17 mouse cellular contexts compared by ENCODE assay signal in the genomic region with DNA sequence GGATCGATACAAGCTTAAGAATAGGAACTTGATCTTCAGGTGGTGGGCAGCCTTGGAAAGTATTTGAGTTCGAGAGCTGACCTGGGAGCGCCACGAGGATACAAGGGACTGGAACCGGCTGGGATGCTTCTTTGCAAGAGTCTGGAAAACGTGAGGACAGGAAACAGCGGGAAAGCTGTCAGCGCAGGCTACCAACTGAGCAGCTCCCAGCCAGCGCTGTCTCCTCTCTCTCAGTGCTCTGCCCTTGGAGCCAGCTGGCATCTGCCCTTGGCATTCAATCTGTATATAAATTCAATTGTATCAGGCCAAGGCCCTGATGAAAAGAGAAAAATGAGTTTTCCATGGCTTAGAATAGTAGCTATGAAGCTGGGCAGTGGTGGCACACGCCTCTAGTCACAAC. TPM values are rescaled to one million over a fixed set of nuclear protein-coding genes. Genes with fewer than 3 reads are reported as not detected.
DNase-seq lines count a peak whose midpoint lies in the region; ATAC-seq and TF ChIP-seq lines count a peak whose summit lies in the region.
"Had no signal": no experiment of that assay in that cellular context is flagged by ENCODE, and none has a peak within 500 bp of the region (broad histone marks: within the 10 kb centered on the region; RNA-seq: fewer than 3 reads in every experiment).

No protein-coding gene starts in this region.

- H3K27ac ChIP-seq in hindbrain, postnatal 0 days: no peak overlapping the region
- no peak overlapping the region for H3K27ac ChIP-seq in hindbrain, embryonic 10.5 days
- H3K27ac ChIP-seq: forebrain, embryonic 12.5 days; limb, embryonic 13.5 days had no signal

- no peaks in the 10 kb centered on the region for H3K27me3 ChIP-seq in hindbrain, postnatal 0 days (ENCODE audit: insufficient read depth, low read length)
- no peaks in the 10 kb centered on the region for H3K27me3 ChIP-seq in hindbrain, embryonic 10.5 days (ENCODE audit: insufficient read depth, poor library complexity, severe bottlenecking)
- H3K27me3 ChIP-seq: forebrain, embryonic 12.5 days; limb, embryonic 13.5 days had no signal

- H3K9me3 ChIP-seq in hindbrain, postnatal 0 days (ENCODE audit: low read length): no peaks in the 10 kb centered on the region
- no peaks in the 10 kb centered on the region for H3K9me3 ChIP-seq in hindbrain, embryonic 10.5 days
- H3K9me3 ChIP-seq: forebrain, embryonic 12.5 days; limb, embryonic 13.5 days had no signal

- no peak overlapping the region for H3K9ac ChIP-seq in hindbrain, postnatal 0 days (replicated peaks; ENCODE audit: low read length)
- H3K9ac ChIP-seq: forebrain, embryonic 12.5 days; limb, embryonic 13.5 days; lung, embryonic 14.5 days had no signal

- H3K36me3 ChIP-seq in hindbrain, postnatal 0 days (ENCODE audit: insufficient read depth, low read length): no peaks in the 10 kb centered on the region
- H3K36me3 ChIP-seq in hindbrain, embryonic 10.5 days: no peaks in the 10 kb centered on the region
- H3K36me3 ChIP-seq: forebrain, embryonic 12.5 days; limb, embryonic 13.5 days had no signal

- H3K4me3 ChIP-seq in hindbrain, postnatal 0 days (ENCODE audit: low read length): no peak overlapping the region
- no peak overlapping the region for H3K4me3 ChIP-seq in hindbrain, embryonic 10.5 days
- H3K4me3 ChIP-seq: forebrain, embryonic 12.5 days; limb, embryonic 13.5 days had no signal

- 49% methylated on average over 10 of the region's 10 CpGs for WGBS in hindbrain, postnatal 0 days
- WGBS in hindbrain, embryonic 10.5 days: 62% methylated on average over 10 of the region's 10 CpGs

- peak; percentile 57 to 77 for DNase-seq in cerebellum, postnatal 10 days
- DNase-seq in cerebellum, postnatal 4 days (ENCODE audit: low spot score in 2 of 2): no peak
- DNase-seq in hindbrain, postnatal 0 days (ENCODE audit: low spot score): peak; percentile 45
- no peak for DNase-seq in hindbrain, embryonic 10.5 days (ENCODE audit: low spot score)
- DNase-seq in ovary, postnatal 36 days (ENCODE audit: low spot score): peak; percentile 54
- DNase-seq in ovary, postnatal 14 days (ENCODE audit: low spot score): no peak
- no peak for DNase-seq in yolk sac, embryonic 10.5 days (ENCODE audit: low spot score)
- no peak for DNase-seq in embryo, embryonic 10 days (ENCODE audit: low spot score)
- DNase-seq: gastrocnemius, postnatal 36 days; lung, embryonic 14.5 days; midbrain, embryonic 14.5 days; right cerebral cortex, postnatal 25 days had no signal

- TF ChIP-seq CTCF in hindbrain, postnatal 0 days (IDR thresholded peaks at IDR 0.05; ENCODE audit: low read depth): no peak

- no peak overlapping the region for H3K4me2 ChIP-seq in hindbrain, postnatal 0 days (ENCODE audit: low read depth, low read length)
- H3K4me2 ChIP-seq: forebrain, embryonic 12.5 days; limb, embryonic 13.5 days; lung, embryonic 14.5 days had no signal

- no peak for ATAC-seq in hindbrain, postnatal 0 days
- ATAC-seq: activated CD4-positive, CD25-positive, alpha-beta regulatory T cell, adult 4 months; intestine, postnatal 0 days had no signal

- H3K4me1 ChIP-seq in hindbrain, postnatal 0 days (ENCODE audit: insufficient read depth, low read length): no peaks in the 10 kb centered on the region; the same call in 1 of the 2 replicates
- no peaks in the 10 kb centered on the region for H3K4me1 ChIP-seq in hindbrain, embryonic 10.5 days (replicated peaks)
- H3K4me1 ChIP-seq: forebrain, embryonic 12.5 days; limb, embryonic 13.5 days had no signal

RNA-seq across cellular contexts. Expression of a gene that starts 12.9 kb away (rescaled TPM):
- total RNA-seq in hindbrain, postnatal 0 days (2014; rRNA removed): 183 and 231 TPM in 2 replicates
- 1,048 and 1,063 TPM in 2 replicates for polyA plus RNA-seq in hindbrain, postnatal 0 days (2015; fragmentation: Nextera tagmentation; extraction: Ambion mirVana)
- 696 and 709 TPM in 2 replicates for polyA plus RNA-seq in hindbrain, embryonic 10.5 days (2016; fragmentation: Nextera tagmentation; extraction: Ambion mirVana)

RNA-seq across cellular contexts. Expression of a gene that starts 13.3 kb away (rescaled TPM):
- 22.7 and 24.5 TPM in 2 replicates for total RNA-seq in hindbrain, postnatal 0 days (2014; rRNA removed)
- 56.5 and 58.5 TPM in 2 replicates for polyA plus RNA-seq in hindbrain, postnatal 0 days (2015; fragmentation: Nextera tagmentation; extraction: Ambion mirVana)
- polyA plus RNA-seq in hindbrain, embryonic 10.5 days (2016; fragmentation: Nextera tagmentation; extraction: Ambion mirVana): 84.0 and 104 TPM in 2 replicates

RNA-seq across cellular contexts. Expression of a gene that starts 53.7 kb away (rescaled TPM):
- 15.0 and 15.5 TPM in 2 replicates for total RNA-seq in hindbrain, postnatal 0 days (2014; rRNA removed)
- polyA plus RNA-seq in hindbrain, postnatal 0 days (2015; fragmentation: Nextera tagmentation; extraction: Ambion mirVana): 13.6 and 13.8 TPM in 2 replicates
- 33.9 and 35.9 TPM in 2 replicates for polyA plus RNA-seq in hindbrain, embryonic 10.5 days (2016; fragmentation: Nextera tagmentation; extraction: Ambion mirVana)

RNA-seq across cellular contexts. Expression of a gene that starts 55.4 kb away (rescaled TPM):
- 20.4 and 23.6 TPM in 2 replicates for total RNA-seq in hindbrain, postnatal 0 days (2014; rRNA removed)
- polyA plus RNA-seq in hindbrain, postnatal 0 days (2015; fragmentation: Nextera tagmentation; extraction: Ambion mirVana): 2.9 and 3.3 TPM in 2 replicates
- 0.61 and 1.4 TPM in 2 replicates for polyA plus RNA-seq in hindbrain, embryonic 10.5 days (2016; fragmentation: Nextera tagmentation; extraction: Ambion mirVana)
- polyA plus RNA-seq: large intestine, adult 2 months had no signal

Comparison
In these comparisons a context has a peak if more than half of its experiments do, and no peak if none do; other contexts are left out.
1. DNase-seq: peak in cerebellum, postnatal 10 days (2 of 2), hindbrain, postnatal 0 days (single experiment) and ovary, postnatal 36 days (single experiment); none in cerebellum, postnatal 4 days (0 of 2), hindbrain, embryonic 10.5 days (single experiment), ovary, postnatal 14 days (single experiment), yolk sac, embryonic 10.5 days (single experiment) and embryo, embryonic 10 days (single experiment).